Mouse (Mus musculus): ENCODE measurements at regions not wholly inside any gene's neighbourhood (a gene's known extent, or its start where the extent isn't known, plus 50 kb on each side); places are given as distances from the start of the nearest gene placed in this dataset.

- no peak for TF ChIP-seq CTCF (IDR thresholded peaks at IDR 0.05; ENCODE audit: low read depth, low read length)
- no peak for TF ChIP-seq POLR2A (IDR thresholded peaks at IDR 0.05; ENCODE audit: extremely low read depth, insufficient read depth, low read length)
Observed at GRCm38 (mm10) chr4:69849423-69849822, 560.8 kb downstream of the Cdk5rap2 start.
